Mouse (Mus musculus) heart, postnatal 0 days (tissue): ENCODE measurements around the gene Ipo5. TPM values are rescaled to one million over a fixed set of nuclear protein-coding genes. Genes with fewer than 3 reads are reported as not detected.

Experiments
- ATAC-seq: fragments of 200-750 bp; cut with Nextera tagmentation; 2 replicates; pipeline ENCODE4 v1.8.0; 2017; ENCODE audit warnings: low read depth, moderate number of reproducible peaks, moderate library complexity; ENCODE audit not compliant: insufficient read depth
- DNase-seq: peaks from one replicate; pipeline ENCODE4 v3.0.0-alpha.2; 2016; ENCODE audit warnings: low spot score
- H3K27ac ChIP-seq: fragments of 300-500 bp; sonication (generic); 2 replicates; pipeline ENCODE4 v1.5.1; 2014; ENCODE audit warnings: low read depth, mild to moderate bottlenecking
- H3K27me3 ChIP-seq: fragments of 300-500 bp; sonication (generic); 2 replicates; pipeline ENCODE4 v1.6.1; 2014; ENCODE audit warnings: low read length, mixed read lengths; ENCODE audit not compliant: control insufficient read depth, insufficient read depth
- H3K36me3 ChIP-seq: fragments of 300-500 bp; sonication (generic); replicated peaks from 2 replicates; pipeline ENCODE4 v1.6.1; 2014; ENCODE audit warnings: low read length, mixed read lengths; ENCODE audit not compliant: control insufficient read depth, insufficient read depth
- H3K4me1 ChIP-seq: fragments of 300-500 bp; sonication (generic); 2 replicates; pipeline ENCODE4 v1.6.1; 2014; ENCODE audit warnings: antibody characterized with exemption; ENCODE audit not compliant: control insufficient read depth, insufficient read depth
- H3K4me2 ChIP-seq: fragments of 300-500 bp; sonication (generic); 2 replicates; pipeline ENCODE4 v1.6.1; 2014; ENCODE audit warnings: low read depth, mild to moderate bottlenecking, low read length, moderate library complexity
- H3K4me3 ChIP-seq: fragments of 300-500 bp; sonication (generic); 2 replicates; pipeline ENCODE4 v1.5.1; 2014; ENCODE audit warnings: low read depth, low read length
- H3K9ac ChIP-seq: fragments of 300-500 bp; sonication (generic); replicated peaks from 2 replicates; pipeline ENCODE4 v1.6.1; 2014; ENCODE audit warnings: low read depth, low read length, mixed read lengths
- H3K9me3 ChIP-seq: fragments of 300-500 bp; sonication (generic); replicated peaks from 2 replicates; pipeline ENCODE4 v1.6.1; 2016; ENCODE audit warnings: low read length; ENCODE audit not compliant: control insufficient read depth
- CTCF ChIP-seq: IDR thresholded peaks from 2 replicates; pipeline ENCODE4 v1.5.1; 2016; ENCODE audit warnings: antibody characterized with exemption, control low read depth, low read depth
- EP300 ChIP-seq: IDR thresholded peaks from 2 replicates; pipeline ENCODE4 v1.6.1; 2016; ENCODE audit warnings: antibody characterized with exemption, low read depth
- WGBS: fragments of 180-500 bp; shearing (Covaris S2); extraction: QIAGEN DNeasy Blood & Tissue Kit; methylation state at CpG from one replicate; pipeline ENCODE4 v1.1.7; 2014; 5-methylcytosine and 5-hydroxymethylcytosine counted together
- polyA plus RNA-seq: library from polyadenylated mRNA; unstranded; fragments of >200 nt; fragmentation: Nextera tagmentation; extraction: Ambion mirVana; gene quantifications from 2 replicates; pipeline ENCODE4 v1.2.1, GENCODE M21; 2015
- total RNA-seq: library from RNA; depleted of rRNA; stranded (reverse); fragments of >200 nt; gene quantifications from 2 replicates; pipeline ENCODE4 v1.2.3, GENCODE M21; 2014; ENCODE audit warnings: low replicate concordance

Gene Ipo5
- total and polyA plus RNA-seq, 2 experiments from 2014 or later, result 40.6 to 62.1 TPM

DNA sequence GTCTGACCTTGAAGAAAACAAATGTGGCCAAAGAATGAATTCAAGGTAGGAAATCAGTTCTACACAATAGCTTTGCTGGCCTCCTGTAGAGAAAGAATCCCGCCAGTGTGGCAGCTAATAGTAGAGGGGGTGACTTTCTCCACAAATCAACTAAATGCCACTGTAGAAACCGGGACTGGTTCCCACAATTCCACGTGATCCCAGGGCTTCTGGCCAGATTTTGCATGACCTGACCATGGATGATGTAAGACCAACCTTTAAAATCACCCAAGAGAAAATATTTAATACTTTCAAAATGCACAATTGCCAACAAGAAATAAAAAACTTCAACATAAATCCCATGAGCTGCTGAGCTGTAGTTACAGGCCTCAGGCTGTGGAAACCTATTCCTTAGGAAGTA, 1.6 kb upstream of the Ipo5 start:
- TF ChIP-seq CTCF, result no peak
- no peak for DNase-seq

GRCm38 (mm10) chr14:120910320-120910719, 704 bp upstream of the Ipo5 start:
- no peak for DNase-seq
- peak; percentile 51 for ATAC-seq
- peak overlapping the region; percentile 96 for H3K4me3 ChIP-seq
- no peaks in the 10 kb centered on the region for H3K9me3 ChIP-seq
- TF ChIP-seq CTCF, result no peak
- no peak for TF ChIP-seq EP300
- peak overlapping the region; percentile 82 for H3K27ac ChIP-seq
- H3K27me3 ChIP-seq, result no peaks in the 10 kb centered on the region
- peaks cover 9% of the 10 kb centered on the region; the same call in 1 of the 2 replicates for H3K4me1 ChIP-seq
- WGBS, result under 1% methylated on average over 18 of the region's 18 CpGs
- H3K9ac ChIP-seq, result peak overlapping the region; percentile 77
- peak overlapping the region; percentile 94 for H3K4me2 ChIP-seq
- no peaks in the 10 kb centered on the region for H3K36me3 ChIP-seq

More for the DNA sequence above, 1.6 kb upstream of the Ipo5 start:
- H3K9ac ChIP-seq, result no peak overlapping the region
- H3K4me2 ChIP-seq, result no peak overlapping the region
- WGBS, result 85% methylated on average over 3 of the region's 3 CpGs
- no peaks in the 10 kb centered on the region for H3K27me3 ChIP-seq
- H3K4me3 ChIP-seq, result no peak overlapping the region
- no peaks in the 10 kb centered on the region for H3K9me3 ChIP-seq
- H3K36me3 ChIP-seq, result no peaks in the 10 kb centered on the region
- ATAC-seq, result no peak
- H3K4me1 ChIP-seq, result peaks cover 9% of the 10 kb centered on the region; the same call in 1 of the 2 replicates
- no peak overlapping the region for H3K27ac ChIP-seq

GRCm38 (mm10) chr14:120911388-120911901, 421 bp downstream of the Ipo5 start:
- Histone ChIP-seq H3K9me3 (no peaks in the 10 kb centered on the region), H3K36me3 (no peaks in the 10 kb centered on the region), H3K27me3 (no peaks in the 10 kb centered on the region), H3K9ac (peak overlapping the region; percentile 77), H3K4me2 (peak overlapping the region; percentile 92), H3K4me3 (peak overlapping the region; percentile 96), H3K4me1 (peaks cover 9% of the 10 kb centered on the region; the same call in 1 of the 2 replicates), H3K27ac (peak overlapping the region; percentile 98)
- under 1% methylated on average over 50 of the region's 63 CpGs for WGBS
- ATAC-seq, result peak; percentile 21
- TF ChIP-seq EP300, result no peak
- TF ChIP-seq CTCF, result no peak
- peak; percentile 65 for DNase-seq

DNA sequence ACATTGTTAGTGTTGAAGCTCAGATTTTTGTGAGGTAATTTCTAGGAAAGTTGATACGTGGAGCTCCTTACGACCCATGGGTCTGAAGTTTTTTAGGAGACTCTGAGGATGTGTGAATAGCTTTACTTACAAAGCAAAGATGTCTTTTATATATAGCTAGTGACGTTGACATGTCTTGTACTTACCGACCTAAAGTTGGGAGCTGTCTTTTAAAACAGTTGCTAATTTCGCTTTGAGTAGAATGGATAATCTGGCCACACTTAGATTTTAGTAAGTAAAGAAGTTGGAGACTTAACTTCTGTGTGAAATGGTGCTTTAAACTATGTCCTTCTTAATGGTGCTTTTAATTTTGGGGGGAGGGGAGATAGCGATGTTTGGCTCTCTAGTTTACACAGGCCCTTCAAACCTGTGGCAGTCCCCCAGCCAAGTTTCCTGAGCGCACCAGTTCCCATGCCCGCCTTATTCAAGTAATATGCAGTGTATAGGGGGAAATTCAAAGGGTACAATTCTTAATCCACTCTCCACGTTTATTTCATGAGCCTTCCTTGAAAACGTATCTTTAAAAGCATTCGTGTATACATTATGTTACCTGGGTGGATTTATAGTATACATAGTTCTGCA, 1.2 kb downstream of the Ipo5 start:
- peak overlapping the region; percentile 98 for H3K27ac ChIP-seq

DNA sequence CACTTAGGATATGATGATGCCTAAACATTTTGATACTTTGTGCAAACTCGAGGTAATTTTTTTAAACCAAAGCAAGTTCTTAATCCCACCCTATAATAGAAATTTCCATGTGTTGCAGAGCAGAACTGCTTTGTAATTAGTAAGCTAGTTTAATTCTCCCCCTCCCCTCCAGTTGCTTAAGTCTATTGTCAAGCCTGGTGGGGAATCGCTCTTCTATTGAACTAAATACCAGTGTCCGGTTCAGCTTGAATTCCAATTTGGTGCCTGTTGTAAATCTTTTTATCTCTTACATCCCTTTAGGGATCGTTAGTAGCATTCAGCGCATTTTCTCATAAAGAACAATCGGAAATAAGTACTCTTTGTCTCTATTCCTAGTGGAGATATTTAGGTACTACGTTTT, 1.9 kb downstream of the Ipo5 start:
- ATAC-seq, result no peak
- WGBS, result 51% methylated on average over 7 of the region's 7 CpGs
- Histone ChIP-seq H3K27me3 (no peaks in the 10 kb centered on the region), H3K36me3 (peaks cover 3% of the 10 kb centered on the region; the same call in 1 of the 2 replicates), H3K9ac (0 out of 2 replicates have a peak overlapping the region, but pooled peaks have one; percentile 77), H3K4me2 (no peak overlapping the region), H3K27ac (no peak overlapping the region), H3K9me3 (no peaks in the 10 kb centered on the region), H3K4me3 (peak overlapping the region; percentile 96), H3K4me1 (peaks cover 9% of the 10 kb centered on the region; the same call in 1 of the 2 replicates)
- DNase-seq, result no peak
- TF ChIP-seq EP300, result no peak

More for the DNA sequence above, 1.2 kb downstream of the Ipo5 start:
- peaks cover 9% of the 10 kb centered on the region; the same call in 1 of the 2 replicates for H3K4me1 ChIP-seq
- peak overlapping the region; percentile 77 for H3K9ac ChIP-seq
- DNase-seq, result no peak
- no peaks in the 10 kb centered on the region for H3K9me3 ChIP-seq
- no peaks in the 10 kb centered on the region; the same call in 1 of the 2 replicates for H3K36me3 ChIP-seq
- peak overlapping the region; percentile 96 for H3K4me3 ChIP-seq
- H3K4me2 ChIP-seq, result peak overlapping the region; percentile 92
- no peak for ATAC-seq
- WGBS, result 12% methylated on average over 11 of the region's 11 CpGs
- H3K27me3 ChIP-seq, result no peaks in the 10 kb centered on the region
- TF ChIP-seq CTCF (no peak), EP300 (no peak)

- Histone ChIP-seq H3K9ac (no peak overlapping the region), H3K4me2 (no peak overlapping the region), H3K4me1 (no peaks in the 10 kb centered on the region), H3K27ac (no peak overlapping the region), H3K9me3 (no peaks in the 10 kb centered on the region), H3K4me3 (no peak overlapping the region), H3K27me3 (no peaks in the 10 kb centered on the region), H3K36me3 (peaks cover 86% of the 10 kb centered on the region)
- TF ChIP-seq CTCF (no peak), EP300 (no peak)
- WGBS, result 86% methylated on average over 4 of the region's 4 CpGs
- ATAC-seq, result no peak
- DNase-seq, result no peak
Measured at GRCm38 (mm10) chr14:120921805-120922204, 10.8 kb downstream of the Ipo5 start.
